Mouse (Mus musculus): ENCODE results near the gene Msl3. TPM values are rescaled to one million over a fixed set of nuclear protein-coding genes. Genes with fewer than 3 reads are reported as not detected.
"Not testable (repeated sequence)": the region's sequence is repeated elsewhere in the genome, so short reads cannot be mapped to it uniquely, and the experiment has no call there.

Gene Msl3
- polyA plus RNA-seq, 1 experiment: 6.6 TPM

DNA sequence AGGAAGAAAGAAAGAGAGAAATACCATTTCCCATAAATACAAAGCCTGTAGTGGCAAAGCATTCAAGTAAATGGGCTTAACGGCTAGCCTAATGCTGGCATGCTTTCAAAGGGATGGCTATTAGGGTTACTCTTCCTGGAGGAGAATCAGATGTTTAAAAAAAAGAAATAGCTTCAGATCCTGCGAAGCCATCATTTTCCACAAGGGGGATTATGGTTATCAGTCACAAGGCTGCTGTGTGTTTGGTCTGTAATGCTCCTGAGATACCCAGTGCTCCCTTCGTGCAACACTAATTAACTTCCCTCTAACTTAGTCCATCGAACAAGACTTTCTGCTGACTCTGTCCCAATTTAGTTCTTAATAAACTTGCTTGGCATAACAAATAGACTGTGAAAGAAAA lies 13.5 kb downstream of the Msl3 start:
- TF ChIP-seq POLR2A (IDR thresholded peaks at IDR 0.05; ENCODE audit: control insufficient read depth, low read depth, low read length) (no peak), CTCF (IDR thresholded peaks at IDR 0.05; ENCODE audit: control insufficient read depth, insufficient read depth, insufficient replicate concordance, low read depth, low read length) (no peak)
- no peaks in the 10 kb centered on the region for H3K27me3 ChIP-seq (ENCODE audit: control insufficient read depth, insufficient read depth, low read length)
- no peak overlapping the region for H3K4me3 ChIP-seq (ENCODE audit: control insufficient read depth, low read depth, low read length)
- H3K4me1 ChIP-seq (ENCODE audit: control insufficient read depth, insufficient read depth, low read length): no peaks in the 10 kb centered on the region
- no peak overlapping the region for H3K27ac ChIP-seq (ENCODE audit: control insufficient read depth, insufficient read depth, low read depth, low read length)
- no peaks in the 10 kb centered on the region for H3K36me3 ChIP-seq (ENCODE audit: control insufficient read depth, insufficient read depth, low read length)

DNA sequence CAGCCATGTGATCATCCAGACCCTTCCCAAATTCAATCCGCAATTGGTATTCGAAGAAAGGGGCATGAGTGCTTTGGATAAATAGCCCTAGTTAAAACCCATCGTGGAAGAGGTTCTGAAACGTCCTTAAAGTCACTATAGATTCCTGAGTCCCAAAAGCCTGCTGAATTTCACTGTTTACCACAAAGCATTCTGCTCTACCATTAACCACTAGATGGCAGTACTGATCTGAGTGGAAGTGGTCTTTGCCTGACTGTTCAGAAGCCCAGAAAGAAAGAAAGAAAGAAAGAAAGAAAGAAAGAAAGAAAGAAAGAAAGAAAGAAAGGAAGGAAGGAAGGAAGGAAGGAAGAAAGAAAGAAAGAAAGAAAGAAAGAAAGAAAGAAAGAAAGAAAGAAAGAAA lies 13.9 kb downstream of the Msl3 start:
- not testable (repeated sequence) for H3K27me3 ChIP-seq (ENCODE audit: control insufficient read depth, insufficient read depth, low read length); H3K27ac ChIP-seq (ENCODE audit: control insufficient read depth, insufficient read depth, low read depth, low read length); H3K36me3 ChIP-seq (ENCODE audit: control insufficient read depth, insufficient read depth, low read length); H3K4me3 ChIP-seq (ENCODE audit: control insufficient read depth, low read depth, low read length); H3K4me1 ChIP-seq (ENCODE audit: control insufficient read depth, insufficient read depth, low read length)

DNA sequence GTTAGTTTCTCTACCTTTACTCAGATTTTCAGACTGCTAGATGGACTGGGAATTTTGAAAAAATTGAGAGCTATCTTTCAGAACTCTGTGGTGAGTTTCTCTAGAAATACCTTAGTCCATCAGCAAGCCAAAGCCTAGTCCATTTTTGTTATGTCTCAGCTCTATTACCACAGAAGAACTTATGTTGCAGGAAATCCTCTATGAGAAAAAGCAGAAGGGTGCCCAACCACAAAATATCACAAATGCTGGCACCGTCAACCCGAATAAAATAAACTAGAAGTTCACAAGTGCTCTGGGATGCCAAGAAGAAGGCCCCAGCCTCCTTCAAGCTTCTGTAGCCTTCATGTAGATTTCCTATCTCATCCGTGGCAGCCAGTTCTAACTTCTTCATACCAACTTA lies 14.4 kb downstream of the Msl3 start:
- Histone ChIP-seq H3K4me1 (ENCODE audit: control insufficient read depth, insufficient read depth, low read length) (no peaks in the 10 kb centered on the region), H3K27me3 (ENCODE audit: control insufficient read depth, insufficient read depth, low read length) (no peaks in the 10 kb centered on the region), H3K36me3 (ENCODE audit: control insufficient read depth, insufficient read depth, low read length) (no peaks in the 10 kb centered on the region), H3K27ac (ENCODE audit: control insufficient read depth, insufficient read depth, low read depth, low read length) (no peak overlapping the region), H3K4me3 (ENCODE audit: control insufficient read depth, low read depth, low read length) (no peak overlapping the region)
- no peak for TF ChIP-seq CTCF (IDR thresholded peaks at IDR 0.05; ENCODE audit: control insufficient read depth, insufficient read depth, insufficient replicate concordance, low read depth, low read length)
- TF ChIP-seq POLR2A (IDR thresholded peaks at IDR 0.05; ENCODE audit: control insufficient read depth, low read depth, low read length): no peak

DNA sequence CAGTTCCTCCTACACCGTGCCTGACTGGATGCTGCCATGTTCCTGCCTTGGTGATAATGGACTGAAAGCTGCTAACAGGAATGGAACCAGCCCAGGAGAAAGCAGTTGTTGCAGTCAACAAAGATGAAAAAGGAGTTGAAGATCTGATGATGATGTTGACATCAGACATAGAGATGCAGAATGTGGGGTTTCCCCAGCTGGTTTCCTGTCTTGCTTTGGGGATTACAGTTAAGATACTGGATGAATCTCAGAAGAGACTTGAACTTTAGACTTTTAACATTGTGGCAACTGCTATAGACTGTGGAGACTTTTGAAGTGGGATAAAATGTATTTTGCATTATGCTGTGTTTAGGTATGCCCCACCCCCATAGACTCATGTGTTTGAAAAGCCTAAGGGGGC lies 15.9 kb downstream of the Msl3 start:
- H3K36me3 ChIP-seq (ENCODE audit: control insufficient read depth, insufficient read depth, low read length): no peaks in the 10 kb centered on the region
- no peak overlapping the region for H3K27ac ChIP-seq (ENCODE audit: control insufficient read depth, insufficient read depth, low read depth, low read length)
- H3K4me1 ChIP-seq (ENCODE audit: control insufficient read depth, insufficient read depth, low read length): no peaks in the 10 kb centered on the region
- TF ChIP-seq POLR2A (IDR thresholded peaks at IDR 0.05; ENCODE audit: control insufficient read depth, low read depth, low read length): no peak
- no peak for TF ChIP-seq CTCF (IDR thresholded peaks at IDR 0.05; ENCODE audit: control insufficient read depth, insufficient read depth, insufficient replicate concordance, low read depth, low read length)
- no peak overlapping the region for H3K4me3 ChIP-seq (ENCODE audit: control insufficient read depth, low read depth, low read length)
- H3K27me3 ChIP-seq (ENCODE audit: control insufficient read depth, insufficient read depth, low read length): no peaks in the 10 kb centered on the region

DNA sequence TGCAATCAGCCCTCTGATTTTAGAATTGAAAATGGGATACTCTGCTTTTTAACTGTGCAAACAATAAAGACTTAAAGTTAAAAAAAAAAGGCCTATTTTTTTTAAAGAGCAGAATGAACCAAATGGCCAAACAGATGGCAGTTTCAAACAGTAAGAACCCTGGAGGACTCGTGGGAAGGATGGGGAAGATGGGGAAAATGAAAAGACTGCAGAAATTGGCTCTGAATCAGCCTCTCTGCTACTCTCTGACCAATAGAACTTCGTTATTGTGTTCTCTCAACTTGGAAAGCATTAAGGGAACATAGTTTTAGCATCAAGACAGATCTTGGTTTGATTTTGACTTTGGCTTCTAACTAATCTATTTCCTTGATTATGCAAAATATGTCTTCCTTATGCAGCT lies 24.4 kb downstream of the Msl3 start:
- no peaks in the 10 kb centered on the region for H3K36me3 ChIP-seq (ENCODE audit: control insufficient read depth, insufficient read depth, low read length)
- H3K27ac ChIP-seq (ENCODE audit: control insufficient read depth, insufficient read depth, low read depth, low read length): no peak overlapping the region
- H3K4me1 ChIP-seq (ENCODE audit: control insufficient read depth, insufficient read depth, low read length): no peaks in the 10 kb centered on the region
- no peak overlapping the region for H3K4me3 ChIP-seq (ENCODE audit: control insufficient read depth, low read depth, low read length)
- TF ChIP-seq POLR2A (IDR thresholded peaks at IDR 0.05; ENCODE audit: control insufficient read depth, low read depth, low read length) (no peak), CTCF (IDR thresholded peaks at IDR 0.05; ENCODE audit: control insufficient read depth, insufficient read depth, insufficient replicate concordance, low read depth, low read length) (no peak)
- no peaks in the 10 kb centered on the region for H3K27me3 ChIP-seq (ENCODE audit: control insufficient read depth, insufficient read depth, low read length)

DNA sequence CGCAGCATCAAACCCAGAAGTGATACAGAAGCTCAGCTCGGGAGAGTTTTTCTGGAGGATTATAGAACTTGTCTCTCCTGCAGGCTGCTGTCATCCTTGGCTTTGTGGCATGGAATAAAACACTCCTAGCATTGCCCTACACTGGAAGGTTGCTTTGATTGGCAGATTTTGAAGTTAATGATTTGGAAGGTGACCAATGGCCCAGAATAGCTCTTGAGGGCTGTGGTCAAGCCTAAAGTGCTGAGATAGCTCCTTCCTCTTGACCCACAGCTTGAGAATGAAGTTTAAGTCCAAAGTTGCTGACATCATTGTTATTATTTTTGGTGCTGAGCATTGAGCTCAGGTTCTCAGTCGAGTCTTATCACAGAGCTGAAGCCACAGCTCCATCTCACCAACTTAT lies 26.0 kb downstream of the Msl3 start:
- TF ChIP-seq POLR2A (IDR thresholded peaks at IDR 0.05; ENCODE audit: control insufficient read depth, low read depth, low read length) (no peak), CTCF (IDR thresholded peaks at IDR 0.05; ENCODE audit: control insufficient read depth, insufficient read depth, insufficient replicate concordance, low read depth, low read length) (no peak)
- Histone ChIP-seq H3K36me3 (ENCODE audit: control insufficient read depth, insufficient read depth, low read length) (no peaks in the 10 kb centered on the region), H3K27me3 (ENCODE audit: control insufficient read depth, insufficient read depth, low read length) (no peaks in the 10 kb centered on the region), H3K27ac (ENCODE audit: control insufficient read depth, insufficient read depth, low read depth, low read length) (no peak overlapping the region), H3K4me1 (ENCODE audit: control insufficient read depth, insufficient read depth, low read length) (no peaks in the 10 kb centered on the region), H3K4me3 (ENCODE audit: control insufficient read depth, low read depth, low read length) (no peak overlapping the region)

DNA sequence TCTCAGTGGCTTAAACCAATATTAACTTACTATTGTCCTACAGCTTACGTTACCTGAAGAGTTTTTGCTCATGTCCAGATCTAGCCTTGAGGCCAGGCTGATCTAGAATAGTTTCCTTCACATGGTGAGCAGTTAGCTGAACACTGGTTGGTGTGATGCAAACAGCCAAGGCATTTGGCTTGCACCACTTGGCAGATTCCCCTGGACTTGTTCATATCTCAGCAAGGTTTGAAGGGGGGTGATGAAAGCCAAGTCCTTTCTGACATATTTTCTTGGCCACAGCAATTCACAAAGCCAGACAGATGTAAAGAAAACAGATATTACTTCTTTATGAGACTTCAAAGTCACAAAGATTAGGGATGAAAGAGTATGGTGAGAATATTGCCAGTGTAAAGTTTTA lies 30.2 kb downstream of the Msl3 start:
- H3K4me1 ChIP-seq (ENCODE audit: control insufficient read depth, insufficient read depth, low read length): no peaks in the 10 kb centered on the region
- TF ChIP-seq CTCF (IDR thresholded peaks at IDR 0.05; ENCODE audit: control insufficient read depth, insufficient read depth, insufficient replicate concordance, low read depth, low read length) (no peak), POLR2A (IDR thresholded peaks at IDR 0.05; ENCODE audit: control insufficient read depth, low read depth, low read length) (no peak)
- no peak overlapping the region for H3K4me3 ChIP-seq (ENCODE audit: control insufficient read depth, low read depth, low read length)
- no peak overlapping the region for H3K27ac ChIP-seq (ENCODE audit: control insufficient read depth, insufficient read depth, low read depth, low read length)
- H3K36me3 ChIP-seq (ENCODE audit: control insufficient read depth, insufficient read depth, low read length): no peaks in the 10 kb centered on the region
- H3K27me3 ChIP-seq (ENCODE audit: control insufficient read depth, insufficient read depth, low read length): no peaks in the 10 kb centered on the region

DNA sequence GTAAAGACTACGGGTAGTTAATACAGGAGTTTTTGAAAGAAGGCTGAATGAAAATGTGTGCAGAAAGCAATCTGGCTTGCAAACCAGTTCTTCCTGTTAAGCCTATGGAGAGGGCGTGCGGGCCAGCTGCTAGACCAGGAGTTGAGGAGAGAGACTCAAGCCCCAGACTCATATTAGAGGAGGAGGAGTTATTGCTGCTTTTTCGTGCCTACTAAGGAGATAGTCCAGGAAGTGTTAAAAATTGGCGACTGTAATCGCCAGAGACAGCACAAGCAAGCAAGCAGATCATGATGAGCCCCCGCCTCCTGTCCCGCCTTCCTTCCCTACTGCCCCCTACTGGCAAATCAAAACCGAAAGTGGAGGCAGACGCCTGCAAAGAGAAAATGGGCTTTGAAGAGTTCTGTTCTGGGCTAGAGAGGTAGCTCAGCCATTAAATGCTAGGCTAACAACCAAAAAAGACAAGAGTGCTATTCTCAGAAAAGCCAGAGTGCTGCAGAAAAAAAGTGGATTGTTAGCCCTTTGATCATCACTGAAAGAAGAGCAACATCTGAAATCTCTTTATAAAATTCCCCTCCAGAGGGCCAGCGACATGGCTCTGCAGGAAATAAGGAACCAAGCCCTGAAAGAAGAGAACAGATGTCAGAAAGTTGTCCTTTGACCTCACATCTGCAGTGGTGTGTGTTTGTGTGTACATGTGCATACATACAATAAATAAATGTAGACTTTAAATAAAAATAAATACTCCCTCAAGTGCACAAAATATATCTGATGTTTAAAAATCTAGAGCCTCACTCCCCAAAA lies 33.9 kb downstream of the Msl3 start:
- H3K36me3 ChIP-seq (ENCODE audit: control insufficient read depth, insufficient read depth, low read length): no peaks in the 10 kb centered on the region
- H3K27ac ChIP-seq (ENCODE audit: control insufficient read depth, insufficient read depth, low read depth, low read length): no peak overlapping the region
- no peaks in the 10 kb centered on the region for H3K27me3 ChIP-seq (ENCODE audit: control insufficient read depth, insufficient read depth, low read length)
- TF ChIP-seq POLR2A (IDR thresholded peaks at IDR 0.05; ENCODE audit: control insufficient read depth, low read depth, low read length): no peak
- TF ChIP-seq CTCF (IDR thresholded peaks at IDR 0.05; ENCODE audit: control insufficient read depth, insufficient read depth, insufficient replicate concordance, low read depth, low read length): peak; percentile 15; the same call in 1 of the 2 replicates
- no peaks in the 10 kb centered on the region for H3K4me1 ChIP-seq (ENCODE audit: control insufficient read depth, insufficient read depth, low read length)
- peak overlapping the region; percentile 64 for H3K4me3 ChIP-seq (ENCODE audit: control insufficient read depth, low read depth, low read length)

Other genes starting within 250 kb of the Msl3 start
- gene Frmpd4, start 96.7 kb downstream of the Msl3 start, polyA plus RNA-seq (2012; rRNA removed): 0.12 TPM in 1 of 2 replicates, not detected in the other
- 0.07 and 0.12 TPM in 2 replicates for gene Arhgap6, start 121.2 kb upstream of the Msl3 start, polyA plus RNA-seq (2012; rRNA removed)

Measured in testis, adult 2 months (tissue).